Mouse (Mus musculus) CH12.LX (cell line): ENCODE results near the gene Phf23.
A peak's percentile ranks its signal among the peaks of the same experiment; 100 is the strongest.

Experiments used
- CTCF ChIP-seq, 2 experiments: IDR thresholded peaks in 1 of 2; conservative IDR thresholded peaks in 1 of 2; 2 replicates each; pipeline ENCODE4 v1.5.1; 2011 to 2012; ENCODE audit warnings: low read depth in 2 of 2, low read length in 2 of 2, improper control_type of control experiment in 1 of 2, inconsistent platforms in 1 of 2, mild to moderate bottlenecking in 1 of 2, moderate library complexity in 1 of 2
- E2F4 ChIP-seq: IDR thresholded peaks from 2 replicates; pipeline ENCODE4 v1.6.1; 2011; ENCODE audit warnings: low read depth, low read length, improper control_type of control experiment; ENCODE audit not compliant: insufficient replicate concordance
- EP300 ChIP-seq: IDR thresholded peaks from 2 replicates; pipeline ENCODE4 v1.6.1; 2011; ENCODE audit warnings: low read length, improper control_type of control experiment
- HCFC1 ChIP-seq: IDR thresholded peaks from 2 replicates; pipeline ENCODE4 v1.6.1; 2012; ENCODE audit warnings: low read depth, mild to moderate bottlenecking, inconsistent platforms, low read length, improper control_type of control experiment
- POLR2A ChIP-seq: IDR thresholded peaks from 2 replicates; pipeline ENCODE4 v1.6.1; 2011; ENCODE audit warnings: low read depth, mild to moderate bottlenecking, improper control_type of control experiment, low read length
- RCOR1 ChIP-seq: conservative IDR thresholded peaks from 2 replicates; pipeline ENCODE4 v1.6.1; 2012; ENCODE audit warnings: low read depth, mild to moderate bottlenecking, inconsistent platforms, low read length, improper control_type of control experiment
- USF2 ChIP-seq: conservative IDR thresholded peaks from 2 replicates; pipeline ENCODE4 v1.6.1; 2011; ENCODE audit warnings: low read depth, low read length, improper control_type of control experiment

- peak; percentile 47; the same call in 1 of the 2 replicates for TF ChIP-seq EP300
- TF ChIP-seq RCOR1: 0 out of 2 replicates have a peak, but pooled peaks have one; percentile 2
- TF ChIP-seq POLR2A: no peak
- peak; percentile 27; the same call in 1 of the 2 replicates for TF ChIP-seq E2F4
- peak; percentile 94 to 99 for TF ChIP-seq CTCF (conservative IDR thresholded peaks at IDR 0.05 in 1 of 2, IDR thresholded peaks at IDR 0.05 in 1 of 2; ENCODE audit: low read depth in 2 of 2, low read length in 2 of 2)
- peak; percentile 45 for TF ChIP-seq HCFC1
- TF ChIP-seq USF2: no peak
Observed at GRCm38 (mm10) chr11:69948763-69949150, 46.8 kb upstream of the Phf23 start.
